Mouse (Mus musculus): ENCODE measurements around the gene Bclaf1. TPM values are rescaled to one million over a fixed set of nuclear protein-coding genes. Genes with fewer than 3 reads are reported as not detected.

Gene Bclaf1
- polyA plus RNA-seq, 1 experiment, result 239 TPM

GRCm38 (mm10) chr10:20377621-20378020 is 65.4 kb downstream of the Bclaf1 start:
- Histone ChIP-seq H3K4me3 (replicated peaks; ENCODE audit: control insufficient read depth, low read depth, low read length) (no peak overlapping the region), H3K4me1 (ENCODE audit: control insufficient read depth, insufficient read depth, low read length) (no peaks in the 10 kb centered on the region), H3K27ac (ENCODE audit: control insufficient read depth, insufficient read depth, low read depth, low read length, poor library complexity) (no peak overlapping the region)
- TF ChIP-seq POLR2A (IDR thresholded peaks at IDR 0.05; ENCODE audit: borderline replicate concordance, control insufficient read depth, low read depth, low read length) (no peak), CTCF (IDR thresholded peaks at IDR 0.05; ENCODE audit: control insufficient read depth, insufficient read depth, low read length) (no peak)
- 81% methylated on average over 9 of the region's 9 CpGs for WGBS

- 75% methylated on average over 9 of the region's 9 CpGs for WGBS
- TF ChIP-seq POLR2A (IDR thresholded peaks at IDR 0.05; ENCODE audit: borderline replicate concordance, control insufficient read depth, low read depth, low read length) (no peak), CTCF (IDR thresholded peaks at IDR 0.05; ENCODE audit: control insufficient read depth, insufficient read depth, low read length) (no peak)
- no peak overlapping the region for H3K4me3 ChIP-seq (replicated peaks; ENCODE audit: control insufficient read depth, low read depth, low read length)
These were observed 66.9 kb downstream of the Bclaf1 start for GRCm38 (mm10) chr10:20379071-20379735.

GRCm38 (mm10) chr10:20380798-20381197 is 68.5 kb downstream of the Bclaf1 start:
- WGBS, result 75% methylated on average over 3 of the region's 3 CpGs
- no peak overlapping the region for H3K27ac ChIP-seq (ENCODE audit: control insufficient read depth, insufficient read depth, low read depth, low read length, poor library complexity)
- TF ChIP-seq POLR2A (IDR thresholded peaks at IDR 0.05; ENCODE audit: borderline replicate concordance, control insufficient read depth, low read depth, low read length), result no peak
- no peak for TF ChIP-seq CTCF (IDR thresholded peaks at IDR 0.05; ENCODE audit: control insufficient read depth, insufficient read depth, low read length)
- H3K4me1 ChIP-seq (ENCODE audit: control insufficient read depth, insufficient read depth, low read length), result no peaks in the 10 kb centered on the region
- no peak overlapping the region for H3K4me3 ChIP-seq (replicated peaks; ENCODE audit: control insufficient read depth, low read depth, low read length)

More at GRCm38 (mm10) chr10:20379071-20379735, 66.9 kb downstream of the Bclaf1 start:
- Histone ChIP-seq H3K27ac (ENCODE audit: control insufficient read depth, insufficient read depth, low read depth, low read length, poor library complexity) (no peak overlapping the region), H3K4me1 (ENCODE audit: control insufficient read depth, insufficient read depth, low read length) (no peaks in the 10 kb centered on the region)

GRCm38 (mm10) chr10:20381352-20381751 is 69.1 kb downstream of the Bclaf1 start:
- WGBS, result 48% methylated on average over 3 of the region's 3 CpGs
- TF ChIP-seq POLR2A (IDR thresholded peaks at IDR 0.05; ENCODE audit: borderline replicate concordance, control insufficient read depth, low read depth, low read length), result no peak
- Histone ChIP-seq H3K4me1 (ENCODE audit: control insufficient read depth, insufficient read depth, low read length) (no peaks in the 10 kb centered on the region), H3K4me3 (replicated peaks; ENCODE audit: control insufficient read depth, low read depth, low read length) (no peak overlapping the region), H3K27ac (ENCODE audit: control insufficient read depth, insufficient read depth, low read depth, low read length, poor library complexity) (no peak overlapping the region)

- Histone ChIP-seq H3K4me1 (ENCODE audit: control insufficient read depth, insufficient read depth, low read length) (no peaks in the 10 kb centered on the region), H3K4me3 (replicated peaks; ENCODE audit: control insufficient read depth, low read depth, low read length) (no peak overlapping the region), H3K27ac (ENCODE audit: control insufficient read depth, insufficient read depth, low read depth, low read length, poor library complexity) (no peak overlapping the region)
- no peak for TF ChIP-seq POLR2A (IDR thresholded peaks at IDR 0.05; ENCODE audit: borderline replicate concordance, control insufficient read depth, low read depth, low read length)
- TF ChIP-seq CTCF (IDR thresholded peaks at IDR 0.05; ENCODE audit: control insufficient read depth, insufficient read depth, low read length), result no peak
- 77% methylated on average over 6 of the region's 6 CpGs for WGBS
These were observed 70.6 kb downstream of the Bclaf1 start for GRCm38 (mm10) chr10:20382807-20383419.

GRCm38 (mm10) chr10:20390568-20390967 is 78.3 kb downstream of the Bclaf1 start:
- no peak for TF ChIP-seq CTCF (IDR thresholded peaks at IDR 0.05; ENCODE audit: control insufficient read depth, insufficient read depth, low read length)
- TF ChIP-seq POLR2A (IDR thresholded peaks at IDR 0.05; ENCODE audit: borderline replicate concordance, control insufficient read depth, low read depth, low read length), result no peak
- H3K27ac ChIP-seq (ENCODE audit: control insufficient read depth, insufficient read depth, low read depth, low read length, poor library complexity), result no peak overlapping the region
- WGBS, result 51% methylated on average over 3 of the region's 3 CpGs
- no peaks in the 10 kb centered on the region for H3K4me1 ChIP-seq (ENCODE audit: control insufficient read depth, insufficient read depth, low read length)
- H3K4me3 ChIP-seq (replicated peaks; ENCODE audit: control insufficient read depth, low read depth, low read length), result no peak overlapping the region

Other genes starting within 250 kb of the Bclaf1 start
- 17.3 and 18.4 TPM in 2 replicates for gene Map7, start 164.0 kb upstream of the Bclaf1 start, polyA plus RNA-seq (2011; ENCODE audit: insufficient read depth, insufficient read length, low replicate concordance, missing spikeins)
- 17.4 TPM in 2 replicates for gene Mtfr2, start 35.3 kb downstream of the Bclaf1 start, polyA plus RNA-seq (2011; ENCODE audit: insufficient read depth, insufficient read length, low replicate concordance, missing spikeins)